Mouse (Mus musculus) cerebellum, adult 8-10 months (tissue): ENCODE measurements at regions not wholly inside any gene's neighbourhood (a gene's known extent, or its start where the extent isn't known, plus 50 kb on each side); places are given as distances from the start of the nearest gene placed in this dataset.
A peak's percentile ranks its signal among the peaks of the same experiment; 100 is the strongest.

Source experiments
- DNase-seq: peaks from one replicate; pipeline ENCODE4 v3.0.0; 2022

DNA sequence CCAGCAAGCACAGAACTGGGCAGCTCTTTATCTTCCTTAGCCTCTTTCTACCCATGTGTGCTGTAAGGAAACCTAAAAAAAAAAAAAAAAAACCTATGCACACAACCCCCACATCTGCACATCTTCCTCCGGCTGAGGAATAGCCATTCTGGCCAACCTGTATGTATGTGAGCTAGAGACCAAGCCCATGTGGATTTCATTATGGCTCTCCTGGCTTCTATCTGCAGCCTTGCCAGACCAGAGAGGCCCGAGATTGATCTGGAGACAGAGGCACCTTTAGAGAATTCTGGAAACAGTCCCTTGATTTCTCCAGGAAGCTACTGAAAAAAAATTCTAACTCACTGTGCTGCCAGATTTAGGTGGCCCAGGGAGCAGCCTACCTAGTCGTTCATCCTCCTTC lies 281.5 kb upstream of the Mki67 start:
- no peak for DNase-seq

DNA sequence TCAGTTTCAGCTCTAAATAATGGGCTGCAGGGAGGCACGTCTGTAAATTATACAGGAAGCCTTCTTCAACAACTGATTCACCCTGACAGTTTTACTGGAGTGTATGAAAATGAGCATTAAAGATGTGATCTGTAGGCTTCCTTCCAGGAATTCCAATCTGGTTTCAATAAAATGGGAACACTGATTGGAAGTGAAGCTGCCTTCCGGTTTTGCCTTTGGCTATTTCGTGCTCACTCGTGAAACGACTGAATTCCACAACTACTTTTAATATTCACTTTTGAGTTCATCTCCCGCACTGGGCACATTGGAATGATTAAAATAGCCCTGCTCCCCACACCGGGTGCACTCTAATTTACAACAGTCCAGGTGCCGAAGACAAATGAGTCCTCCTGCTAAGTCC lies 286.2 kb upstream of the Mki67 start:
- no peak for DNase-seq

- no peak for DNase-seq
Measured at GRCm38 (mm10) chr7:136003291-136003690, 287.1 kb upstream of the Mki67 start.

DNA sequence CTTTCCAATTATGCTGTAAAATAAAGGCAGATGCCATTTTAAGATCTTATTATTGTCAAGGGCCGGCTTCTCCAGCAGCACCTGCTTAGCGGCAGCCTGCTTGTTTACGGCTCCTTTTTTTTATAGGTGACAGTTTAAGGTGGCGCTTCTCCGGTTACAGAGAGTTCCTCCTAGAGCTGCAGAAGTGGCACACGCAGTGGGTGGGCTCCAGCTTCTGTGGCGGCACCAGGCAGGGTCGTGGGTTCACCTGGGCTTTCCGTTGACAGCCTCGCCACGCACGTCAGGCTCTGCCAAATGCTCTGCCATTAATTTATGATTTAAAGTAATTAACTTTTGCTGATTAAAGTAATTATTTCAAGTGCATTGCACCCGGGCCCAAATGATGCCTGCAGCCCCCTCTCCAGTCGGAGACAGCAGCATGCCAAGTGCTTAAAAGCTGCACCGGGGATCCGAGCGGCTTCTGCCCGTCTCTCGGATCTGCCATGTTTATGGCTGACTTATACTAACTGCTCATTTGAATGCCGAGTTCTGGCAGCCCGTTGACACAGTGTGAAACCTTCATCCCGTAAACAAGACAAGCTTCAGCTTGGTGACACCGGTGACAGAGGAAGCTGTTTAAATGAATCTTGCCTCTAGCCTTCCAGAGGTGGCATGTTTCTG lies 291.8 kb upstream of the Mki67 start:
- DNase-seq = no peak

DNA sequence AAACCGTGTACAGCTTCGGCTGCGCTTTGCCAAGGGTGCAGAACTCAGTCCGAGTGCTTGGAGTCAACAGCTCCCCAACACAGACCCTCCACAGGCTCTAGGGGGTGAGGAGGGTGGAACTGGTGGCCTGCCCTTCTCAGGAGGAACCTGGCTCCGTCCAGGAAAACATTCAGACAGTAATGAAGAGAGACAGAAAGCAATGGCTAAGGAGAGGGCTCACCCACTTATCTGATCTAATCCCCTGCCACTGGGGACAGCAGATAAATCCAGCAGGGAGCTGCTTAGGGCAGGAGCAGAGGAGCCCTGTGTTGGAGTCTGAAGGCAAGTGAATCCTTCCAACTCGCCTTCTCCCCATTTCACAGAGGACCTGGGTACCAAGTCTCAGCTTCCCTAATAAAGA lies 292.3 kb upstream of the Mki67 start:
- no peak for DNase-seq

DNA sequence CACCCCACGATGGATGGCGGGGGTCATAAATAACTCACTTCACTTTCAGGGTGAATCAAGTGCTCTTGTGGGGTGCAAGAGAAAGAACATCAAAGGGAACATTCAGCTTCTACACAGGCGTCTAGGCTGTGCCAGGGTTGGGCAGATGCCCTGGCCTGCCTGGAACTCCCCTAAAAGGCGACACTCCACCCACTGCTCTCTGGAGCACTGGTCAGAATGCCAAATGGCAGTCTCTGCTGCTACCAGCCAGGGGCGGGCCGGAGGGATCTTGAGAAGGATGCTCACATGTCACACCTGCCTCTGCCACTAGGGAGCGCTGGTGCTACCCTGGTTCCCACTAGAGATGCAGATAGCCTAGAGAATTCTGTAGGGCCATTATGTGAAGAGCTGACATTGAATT lies 293.9 kb upstream of the Mki67 start:
- peak; percentile 21 for DNase-seq

DNA sequence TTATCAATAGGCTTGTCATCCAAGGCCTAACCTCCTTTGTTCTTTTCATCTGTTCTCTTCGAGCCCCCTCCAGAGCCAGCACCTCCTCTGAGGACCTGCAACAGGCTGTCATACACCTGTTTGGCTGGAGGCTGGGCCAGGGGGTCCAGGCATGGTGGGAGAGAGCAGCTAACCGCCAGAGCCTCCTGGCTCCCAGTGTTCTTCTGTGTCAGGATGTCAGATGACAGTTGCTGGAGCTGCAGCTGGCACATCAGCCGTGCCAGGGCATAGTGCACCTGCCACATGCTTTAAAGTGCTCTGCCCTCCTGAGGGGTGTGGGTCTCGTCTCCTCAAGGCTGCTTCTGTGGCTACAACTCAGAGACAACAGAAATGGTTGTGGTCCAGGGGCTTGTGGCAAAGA lies 298.5 kb upstream of the Mki67 start:
- DNase-seq = no peak

DNA sequence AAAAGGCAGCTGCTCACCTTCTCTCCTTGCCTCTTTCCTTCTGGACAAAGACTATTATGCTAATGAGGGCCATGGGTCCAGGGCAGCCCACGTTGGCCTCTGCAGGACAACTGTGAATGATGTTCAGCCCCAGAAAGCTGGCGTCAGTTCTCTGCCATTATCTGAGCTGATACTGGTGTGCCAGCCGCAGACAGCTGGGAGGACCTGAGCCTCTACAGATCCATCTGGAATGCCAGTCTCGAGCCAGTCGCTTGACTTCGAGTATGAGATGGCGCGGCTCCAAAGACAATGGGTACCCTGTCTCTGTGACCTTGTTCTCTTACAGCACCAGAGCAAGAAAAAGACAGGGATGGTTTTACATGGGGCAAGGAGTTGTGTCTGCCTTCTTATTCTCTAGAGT lies 300.8 kb upstream of the Mki67 start:
- no peak for DNase-seq

DNA sequence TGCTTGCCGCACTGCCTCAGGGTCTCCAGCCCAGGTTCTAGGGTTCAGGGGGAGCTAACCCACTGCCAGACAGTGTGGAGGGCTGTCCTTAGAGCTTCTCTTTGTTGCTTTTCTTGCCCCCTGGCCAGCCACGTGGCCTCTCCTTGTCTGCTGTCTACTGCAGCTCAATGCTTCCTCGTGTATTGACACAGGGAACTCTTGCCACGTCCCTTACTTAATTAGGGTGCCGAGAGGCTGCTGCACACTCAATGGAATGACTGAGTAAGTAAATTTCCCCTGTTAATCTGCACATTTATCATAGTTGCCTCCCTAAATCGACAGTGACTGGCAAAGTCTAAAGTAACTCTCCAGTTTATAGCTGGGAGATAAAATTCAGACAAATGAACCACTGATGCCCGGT lies 304.4 kb upstream of the Mki67 start:
- DNase-seq = no peak

- no peak for DNase-seq
Measured at GRCm38 (mm10) chr7:136021071-136021470, 304.9 kb upstream of the Mki67 start.

DNA sequence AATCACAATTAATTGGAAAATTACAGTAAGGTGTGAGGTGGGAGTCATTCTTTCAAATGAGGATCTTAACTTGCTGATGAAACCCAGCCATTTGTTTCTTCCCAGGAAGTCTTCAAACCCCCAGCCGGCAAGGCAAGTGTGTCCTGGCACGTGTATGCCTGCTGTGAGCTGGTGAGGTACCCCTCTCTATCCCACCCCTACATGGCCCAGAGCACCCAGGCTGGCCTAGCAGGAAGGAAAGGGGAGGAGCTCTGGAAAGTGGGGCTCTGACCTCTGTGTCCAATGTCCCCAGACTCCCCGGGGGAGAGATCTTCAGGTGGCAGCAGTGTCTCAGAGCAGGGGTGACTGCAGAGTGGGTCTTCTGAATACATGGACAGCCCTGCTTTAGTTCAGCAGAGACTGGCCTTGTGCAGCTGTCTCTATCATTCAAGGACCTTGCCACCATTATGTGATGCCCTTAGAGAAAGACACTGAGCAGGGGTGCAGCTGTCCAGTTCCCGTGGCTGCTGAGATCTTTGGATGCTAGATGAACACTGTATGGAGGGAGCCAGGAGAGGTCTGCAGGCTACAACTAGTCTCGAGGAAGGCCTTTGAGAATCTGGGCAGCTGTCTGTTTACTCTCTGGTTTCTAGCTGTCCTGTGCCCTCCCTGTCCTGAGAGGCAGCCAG lies 306.8 kb upstream of the Mki67 start:
- DNase-seq = no peak

GRCm38 (mm10) chr7:136026451-136026850 lies 310.3 kb upstream of the Mki67 start:
- no peak for DNase-seq

- no peak for DNase-seq
Measured at GRCm38 (mm10) chr7:136032026-136032425, 315.9 kb upstream of the Mki67 start.

DNA sequence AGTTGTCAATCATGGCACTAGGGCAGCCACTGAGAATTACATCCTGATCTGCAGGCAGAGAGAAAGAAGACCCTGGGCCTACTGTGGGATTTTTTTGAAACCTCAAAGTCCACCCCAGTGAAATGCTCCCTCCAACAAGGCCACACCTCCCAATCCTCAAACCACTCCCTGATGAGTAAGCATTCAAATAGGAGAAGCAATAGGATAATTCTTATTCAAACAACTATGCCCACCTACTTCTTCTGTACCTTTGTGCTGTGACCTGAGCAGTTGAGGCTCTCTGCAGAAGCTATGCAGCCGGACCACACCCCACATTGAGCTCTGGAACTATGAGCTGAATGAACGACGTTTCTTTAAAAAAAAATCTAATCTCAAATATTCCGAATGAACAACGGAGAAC lies 317.4 kb upstream of the Mki67 start:
- no peak for DNase-seq

DNA sequence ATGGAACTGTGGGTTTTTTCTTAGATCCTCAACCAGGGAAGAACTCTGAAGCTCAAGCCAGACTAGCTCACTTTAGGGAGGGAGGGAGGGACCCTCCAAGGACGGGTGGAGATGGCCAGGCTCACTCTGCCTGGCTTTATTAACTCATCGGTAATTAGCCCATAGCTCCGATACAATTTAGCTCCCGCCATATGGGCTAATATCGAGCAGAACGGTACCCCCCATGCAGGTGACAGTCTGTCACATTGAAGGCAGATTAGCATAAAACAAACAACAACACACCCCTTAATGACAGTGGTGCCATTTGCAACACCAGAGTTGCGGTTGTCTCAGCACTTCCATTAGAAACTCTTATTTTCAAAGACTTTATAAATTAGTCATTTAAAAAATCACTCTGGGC lies 319.6 kb upstream of the Mki67 start:
- no peak for DNase-seq

DNA sequence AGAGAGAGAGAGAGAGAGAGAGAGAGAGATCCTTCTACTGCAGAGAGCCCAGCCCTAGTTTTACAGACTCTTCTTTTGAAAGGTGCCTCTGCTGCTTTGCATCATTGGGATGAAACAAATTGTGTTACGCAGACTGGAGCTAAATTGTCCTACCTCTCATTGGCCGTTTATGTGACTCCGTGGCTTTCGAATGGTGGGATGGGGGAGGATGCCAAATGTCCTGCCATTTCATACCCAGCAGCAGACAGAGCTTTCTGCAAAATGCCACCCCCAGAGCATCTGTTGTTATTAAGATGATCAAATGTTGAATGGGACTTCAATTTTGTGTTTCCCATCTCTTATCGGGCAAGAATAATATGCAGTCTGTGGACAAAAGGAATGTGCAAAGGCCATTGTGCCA lies 321.9 kb upstream of the Mki67 start:
- DNase-seq = no peak

GRCm38 (mm10) chr7:136038906-136039305 lies 322.7 kb upstream of the Mki67 start:
- DNase-seq = no peak

GRCm38 (mm10) chr7:136041921-136042320 lies 325.8 kb upstream of the Mki67 start:
- no peak for DNase-seq

- peak; percentile 24 for DNase-seq
Measured at GRCm38 (mm10) chr7:136046645-136047363, 330.6 kb upstream of the Mki67 start.

- DNase-seq = no peak
Measured at GRCm38 (mm10) chr7:136047364-136047945, 331.3 kb upstream of the Mki67 start.

- no peak for DNase-seq
Measured at GRCm38 (mm10) chr7:136048925-136049586, 332.9 kb upstream of the Mki67 start.

DNA sequence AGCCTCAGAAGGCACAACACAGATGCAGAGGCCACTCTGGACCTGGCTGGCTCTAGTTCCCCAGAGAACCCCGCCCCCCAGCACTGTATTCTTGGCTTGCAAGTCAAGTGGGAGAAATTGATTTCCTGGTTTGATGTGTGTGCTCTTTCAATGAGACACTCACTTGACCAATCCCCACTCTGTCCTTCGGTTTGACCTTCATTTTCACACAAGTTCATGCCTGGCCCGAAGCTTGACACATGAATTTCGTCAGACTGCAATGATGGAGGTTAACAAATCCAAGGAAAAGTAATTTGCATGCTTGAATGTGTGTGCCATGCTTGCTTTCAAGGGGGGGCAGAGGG lies 333.4 kb upstream of the Mki67 start:
- DNase-seq = no peak

DNA sequence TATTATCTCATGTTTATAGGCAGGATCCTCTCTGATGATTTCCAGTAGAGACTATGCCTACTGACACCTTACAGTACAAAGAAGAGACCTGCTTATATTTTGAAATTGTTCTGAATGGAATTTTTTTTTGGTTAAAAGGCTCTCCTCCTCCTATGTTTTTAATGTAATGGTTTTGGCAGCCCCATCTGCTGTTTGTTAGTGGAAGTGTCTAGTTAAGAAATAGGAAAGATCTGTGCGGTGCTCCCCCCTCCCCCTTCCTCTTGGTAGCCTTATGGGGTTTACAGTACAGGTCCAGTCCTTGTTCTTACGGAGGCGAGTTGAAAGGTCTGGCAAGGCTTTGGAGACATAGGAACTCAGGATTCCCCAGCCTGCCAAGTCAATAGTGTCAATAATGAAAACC lies 334.0 kb upstream of the Mki67 start:
- no peak for DNase-seq
